Mouse (Mus musculus): ENCODE data around the gene Cidec. TPM values are rescaled to one million over a fixed set of nuclear protein-coding genes. Genes with fewer than 3 reads are reported as not detected.

The Cidec gene
- not detected in 2 replicates for polyA plus RNA-seq (2012; ENCODE audit: insufficient read depth, low replicate concordance)

DNA sequence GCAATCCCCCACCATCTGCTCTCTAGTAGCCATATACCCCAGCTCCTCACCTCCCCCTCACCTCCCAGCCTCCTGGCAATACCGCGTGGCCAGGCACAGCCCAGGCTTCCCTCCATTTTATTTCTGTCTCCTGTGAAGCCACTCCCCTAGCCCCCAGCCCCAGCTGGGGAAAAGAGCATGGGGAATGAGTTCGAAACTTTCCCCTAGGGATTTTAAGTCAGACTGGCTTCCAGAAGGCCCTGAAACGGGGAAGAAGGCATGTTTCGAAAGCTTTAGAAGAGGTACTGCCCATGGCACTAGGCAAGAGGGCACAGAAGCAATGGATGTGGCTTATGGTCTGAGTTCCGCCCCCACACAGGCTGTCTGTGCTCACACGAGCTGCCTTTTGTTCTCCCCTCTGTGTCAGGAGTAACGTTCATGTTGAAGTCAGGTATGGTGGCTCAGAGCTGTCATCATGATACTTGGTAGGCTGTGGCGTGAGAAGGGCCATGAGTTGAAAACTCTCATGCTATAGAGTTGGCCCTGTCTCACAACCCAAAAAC, at the start of gene Cidec:
Gene Cidec, minus strand, starts transcription at position 97 of the 542 bp plus-strand sequence.
- TF ChIP-seq FLI1 (IDR thresholded peaks at IDR 0.05; ENCODE audit: low read length) (no peak), GATA1 (IDR thresholded peaks at IDR 0.05; ENCODE audit: borderline replicate concordance, low read length) (no peak)
- H3K4me3 ChIP-seq (replicated peaks): no peak within 1 kb of the TSS
- H3K27me3 ChIP-seq (replicated peaks): peaks cover 35% of the 10 kb centered on the region
- H3K9me3 ChIP-seq: no peaks in the 10 kb centered on the region
- peaks cover 30% of the 10 kb centered on the region for H3K4me1 ChIP-seq
- H3K36me3 ChIP-seq (replicated peaks; ENCODE audit: low read length): no peaks in the 10 kb centered on the region

DNA sequence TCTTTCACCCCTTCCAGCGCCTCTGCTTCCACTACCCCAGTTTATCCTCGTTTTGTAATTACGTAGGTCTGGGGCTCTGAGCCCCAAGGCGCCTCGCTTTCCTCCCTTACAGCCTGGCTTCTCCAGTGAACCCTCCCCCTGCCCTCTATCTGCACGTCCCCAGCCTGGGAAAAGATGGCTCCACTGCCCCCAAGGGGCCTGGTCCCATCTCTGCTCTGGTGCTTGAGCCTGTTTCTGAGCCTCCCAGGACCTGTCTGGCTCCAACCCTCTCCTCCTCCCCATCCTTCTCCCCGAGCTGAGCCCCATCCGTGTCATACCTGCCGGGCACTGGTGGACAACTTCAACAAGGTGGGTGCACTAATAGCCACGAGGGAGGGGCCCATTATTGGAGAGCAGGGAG, 48.2 kb upstream of the Cidec start:
- TF ChIP-seq FLI1 (IDR thresholded peaks at IDR 0.05; ENCODE audit: low read length) (no peak), GATA1 (IDR thresholded peaks at IDR 0.05; ENCODE audit: borderline replicate concordance, low read length) (no peak)
- Histone ChIP-seq H3K4me1 (peaks cover 81% of the 10 kb centered on the region), H3K4me3 (replicated peaks) (peak overlapping the region; percentile 98), H3K36me3 (replicated peaks; ENCODE audit: low read length) (peaks cover 38% of the 10 kb centered on the region), H3K27me3 (replicated peaks) (peaks cover 16% of the 10 kb centered on the region), H3K9me3 (no peaks in the 10 kb centered on the region)

DNA sequence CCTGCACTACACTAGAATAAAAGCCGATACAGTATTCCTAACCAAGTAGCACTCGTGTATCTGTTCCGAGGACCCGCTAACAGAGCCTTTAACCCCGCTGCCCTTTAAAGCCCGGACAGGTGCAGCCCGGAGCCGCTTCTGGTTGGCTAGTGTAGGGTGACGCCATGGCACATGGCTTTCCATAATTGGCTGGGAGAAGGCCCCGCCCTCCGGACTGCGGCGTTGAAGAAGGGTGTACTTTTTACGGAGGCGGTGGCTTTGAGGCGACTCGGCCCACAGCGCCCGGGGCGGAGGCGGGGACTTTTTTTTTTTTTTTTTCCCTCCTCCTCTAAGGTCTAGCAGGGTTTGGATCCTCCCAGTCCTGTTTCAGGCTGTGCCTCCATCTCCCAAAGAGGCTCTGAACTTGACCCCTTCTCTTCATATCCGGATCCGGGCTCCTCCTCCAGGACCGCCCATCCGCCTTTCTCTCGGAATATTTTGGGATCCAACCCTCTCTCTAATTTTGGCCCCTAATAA, 47.6 kb upstream of the Cidec start, which contains the start of gene Creld1:
Gene Creld1, plus strand, starts transcription at position 198 of the 516 bp plus-strand sequence.
- Histone ChIP-seq H3K27me3 (replicated peaks) (peaks cover 18% of the 10 kb centered on the region), H3K4me3 (replicated peaks) (peak within 1 kb of the TSS; percentile 98), H3K4me1 (peaks cover 75% of the 10 kb centered on the region), H3K9me3 (no peaks in the 10 kb centered on the region), H3K36me3 (replicated peaks; ENCODE audit: low read length) (peaks cover 33% of the 10 kb centered on the region)
- no peak for TF ChIP-seq FLI1 (IDR thresholded peaks at IDR 0.05; ENCODE audit: low read length)
- TF ChIP-seq GATA1 (IDR thresholded peaks at IDR 0.05; ENCODE audit: borderline replicate concordance, low read length): no peak

DNA sequence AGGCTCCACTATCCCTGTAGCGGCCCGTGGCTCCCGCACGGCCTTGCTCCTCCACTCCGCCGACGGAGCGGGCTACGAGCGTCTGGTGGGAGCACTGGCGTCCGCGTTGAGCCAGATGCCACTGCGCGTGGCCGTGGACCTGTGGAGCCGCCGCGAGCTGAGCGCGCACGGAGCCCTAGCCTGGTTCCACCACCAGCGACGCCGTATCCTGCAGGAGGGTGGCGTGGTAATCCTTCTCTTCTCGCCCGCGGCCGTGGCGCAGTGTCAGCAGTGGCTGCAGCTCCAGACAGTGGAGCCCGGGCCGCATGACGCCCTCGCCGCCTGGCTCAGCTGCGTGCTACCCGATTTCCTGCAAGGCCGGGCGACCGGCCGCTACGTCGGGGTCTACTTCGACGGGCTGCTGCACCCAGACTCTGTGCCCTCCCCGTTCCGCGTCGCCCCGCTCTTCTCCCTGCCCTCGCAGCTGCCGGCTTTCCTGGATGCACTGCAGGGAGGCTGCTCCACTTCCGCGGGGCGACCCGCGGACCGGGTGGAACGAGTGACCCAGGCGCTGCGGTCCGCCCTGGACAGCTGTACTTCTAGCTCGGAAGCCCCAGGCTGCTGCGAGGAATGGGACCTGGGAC, 47.0 kb upstream of the Cidec start:
- peaks cover 27% of the 10 kb centered on the region for H3K36me3 ChIP-seq (replicated peaks; ENCODE audit: low read length)
- TF ChIP-seq FLI1 (IDR thresholded peaks at IDR 0.05; ENCODE audit: low read length) (no peak), GATA1 (IDR thresholded peaks at IDR 0.05; ENCODE audit: borderline replicate concordance, low read length) (no peak)
- H3K27me3 ChIP-seq (replicated peaks): peaks cover 20% of the 10 kb centered on the region
- no peaks in the 10 kb centered on the region for H3K9me3 ChIP-seq
- H3K4me3 ChIP-seq (replicated peaks): peak overlapping the region; percentile 98
- H3K4me1 ChIP-seq: peaks cover 69% of the 10 kb centered on the region

DNA sequence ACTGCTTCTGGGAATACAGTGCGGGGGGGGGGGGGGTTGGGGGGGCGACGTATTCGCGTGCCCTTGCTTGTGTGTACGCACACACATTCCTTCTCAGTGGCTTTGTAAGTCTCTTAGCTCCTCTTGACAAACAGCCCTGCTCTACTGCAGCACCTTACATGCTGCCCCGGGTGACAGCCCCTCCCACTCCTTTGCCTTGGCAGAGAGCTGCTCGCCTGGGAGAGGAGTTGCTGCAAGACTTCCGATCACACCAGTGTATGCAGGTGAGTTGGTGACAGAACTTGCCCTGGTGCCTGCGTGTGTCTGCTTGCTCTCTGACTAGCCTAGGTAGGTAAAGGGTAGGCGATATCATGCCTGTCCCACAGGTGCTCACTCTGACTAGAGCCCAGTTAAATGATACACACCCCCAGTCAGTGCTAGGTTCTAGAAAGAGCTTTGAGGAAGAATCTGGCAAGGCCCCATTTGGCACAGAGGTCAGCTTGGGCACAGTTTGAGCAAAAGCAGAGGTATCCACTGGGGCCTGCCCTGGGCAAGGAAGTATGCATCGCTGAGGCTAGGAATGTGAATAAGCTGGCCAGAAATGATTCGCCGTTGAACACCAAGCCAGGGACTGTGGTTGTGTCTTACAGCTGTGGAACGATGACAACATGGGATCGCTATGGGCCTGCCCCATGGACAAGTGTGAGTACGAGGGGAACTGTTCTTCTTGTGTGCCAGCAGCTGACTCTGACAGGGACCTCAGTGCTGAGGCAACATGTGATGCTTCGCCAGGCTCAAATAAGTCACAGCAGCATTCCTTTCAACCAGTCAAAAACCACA, 45.2 kb upstream of the Cidec start:
- no peaks in the 10 kb centered on the region for H3K9me3 ChIP-seq
- peaks cover 11% of the 10 kb centered on the region for H3K36me3 ChIP-seq (replicated peaks; ENCODE audit: low read length)
- H3K4me3 ChIP-seq (replicated peaks): peak overlapping the region; percentile 46
- H3K27me3 ChIP-seq (replicated peaks): peaks cover 34% of the 10 kb centered on the region
- TF ChIP-seq GATA1 (IDR thresholded peaks at IDR 0.05; ENCODE audit: borderline replicate concordance, low read length): no peak
- peaks cover 61% of the 10 kb centered on the region for H3K4me1 ChIP-seq

DNA sequence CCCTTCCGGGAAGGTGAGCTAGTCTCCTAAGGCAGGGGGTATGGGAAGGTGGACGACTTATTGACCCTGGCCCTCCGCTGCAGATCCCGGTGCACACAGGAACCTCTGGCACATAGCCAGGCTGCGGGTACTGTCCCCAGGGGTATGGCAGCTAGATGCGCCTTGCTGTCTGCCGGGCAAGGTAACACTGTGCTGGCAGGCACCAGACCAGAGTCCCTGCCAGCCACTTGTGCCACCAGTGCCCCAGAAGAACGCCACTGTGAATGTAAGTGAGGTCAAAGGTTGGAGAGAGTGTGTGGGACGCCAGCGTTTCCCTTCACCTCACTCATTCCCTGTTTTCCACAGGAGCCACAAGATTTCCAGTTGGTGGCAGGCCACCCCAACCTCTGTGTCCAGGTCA, 43.3 kb upstream of the Cidec start:
- Histone ChIP-seq H3K27me3 (replicated peaks) (peaks cover 48% of the 10 kb centered on the region), H3K36me3 (replicated peaks; ENCODE audit: low read length) (no peaks in the 10 kb centered on the region), H3K4me3 (replicated peaks) (no peak overlapping the region), H3K4me1 (peaks cover 43% of the 10 kb centered on the region), H3K9me3 (no peaks in the 10 kb centered on the region)
- TF ChIP-seq GATA1 (IDR thresholded peaks at IDR 0.05; ENCODE audit: borderline replicate concordance, low read length): no peak
- no peak for TF ChIP-seq FLI1 (IDR thresholded peaks at IDR 0.05; ENCODE audit: low read length)

DNA sequence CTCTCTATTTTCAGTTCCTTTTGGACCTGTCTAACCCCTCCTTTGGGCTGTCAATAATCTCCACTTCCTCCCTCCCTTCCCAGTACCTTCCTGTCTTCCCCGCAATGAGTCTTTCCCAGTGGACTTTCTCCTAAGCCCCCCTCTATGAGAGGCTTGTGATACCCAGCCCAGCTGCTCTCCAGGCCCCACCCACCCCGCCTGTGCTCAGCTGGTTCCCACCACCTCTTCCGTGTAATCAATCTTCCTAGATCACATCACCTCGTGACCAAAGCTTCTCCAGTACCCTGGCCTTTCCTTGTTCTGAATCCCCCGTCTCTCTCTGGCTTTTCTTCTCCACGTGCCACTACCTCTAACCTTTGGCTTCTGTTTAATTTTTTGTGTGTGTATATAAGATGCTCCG, 41.8 kb upstream of the Cidec start:
- peaks cover 55% of the 10 kb centered on the region for H3K27me3 ChIP-seq (replicated peaks)
- no peak for TF ChIP-seq FLI1 (IDR thresholded peaks at IDR 0.05; ENCODE audit: low read length)
- TF ChIP-seq GATA1 (IDR thresholded peaks at IDR 0.05; ENCODE audit: borderline replicate concordance, low read length): no peak
- H3K4me3 ChIP-seq (replicated peaks): no peak overlapping the region
- H3K4me1 ChIP-seq: peaks cover 35% of the 10 kb centered on the region
- H3K9me3 ChIP-seq: no peaks in the 10 kb centered on the region
- H3K36me3 ChIP-seq (replicated peaks; ENCODE audit: low read length): no peaks in the 10 kb centered on the region

DNA sequence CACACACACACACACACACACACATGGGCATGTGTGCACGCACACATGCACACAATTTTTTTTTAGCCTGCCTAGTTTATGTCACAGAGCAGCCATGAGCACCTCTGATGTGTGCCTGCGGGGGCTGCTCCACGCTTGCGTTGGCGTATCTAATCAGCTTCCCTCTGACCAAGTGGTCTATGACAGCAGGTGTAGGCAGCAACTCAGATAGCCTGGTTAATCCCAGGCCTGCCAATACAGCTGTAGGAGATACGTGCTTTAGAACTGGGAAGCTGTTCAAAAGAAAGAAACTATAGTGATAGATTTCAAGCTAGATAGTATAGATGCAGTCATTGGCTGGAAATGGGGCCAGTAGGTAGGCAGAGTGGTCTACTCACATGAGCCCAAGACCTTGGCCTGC, 38.2 kb upstream of the Cidec start:
- TF ChIP-seq GATA1 (IDR thresholded peaks at IDR 0.05; ENCODE audit: borderline replicate concordance, low read length) (no peak), FLI1 (IDR thresholded peaks at IDR 0.05; ENCODE audit: low read length) (no peak)
- Histone ChIP-seq H3K4me1 (peaks cover 32% of the 10 kb centered on the region), H3K9me3 (no peaks in the 10 kb centered on the region), H3K36me3 (replicated peaks; ENCODE audit: low read length) (no peaks in the 10 kb centered on the region), H3K27me3 (replicated peaks) (peaks cover 69% of the 10 kb centered on the region), H3K4me3 (replicated peaks) (no peak overlapping the region)

DNA sequence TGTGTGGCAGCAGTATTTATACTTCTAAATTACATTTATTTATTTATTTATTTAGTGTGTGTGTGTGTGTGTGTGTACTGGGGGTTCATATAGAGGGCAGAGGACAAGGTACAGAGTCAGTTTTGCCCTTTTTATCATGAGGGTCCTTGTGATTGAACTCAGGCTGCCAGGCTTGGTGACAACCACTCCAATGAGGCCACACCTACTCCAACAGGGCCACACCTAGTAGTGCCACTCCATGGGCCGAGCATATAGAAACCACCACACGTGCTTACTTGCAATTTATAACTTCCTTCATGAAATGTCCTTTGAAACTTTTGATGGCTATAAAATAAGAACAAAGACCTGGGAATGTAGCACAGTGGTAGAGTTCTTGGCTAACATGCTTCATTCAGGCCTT, 37.7 kb upstream of the Cidec start:
- peaks cover 35% of the 10 kb centered on the region for H3K4me1 ChIP-seq
- H3K9me3 ChIP-seq: no peaks in the 10 kb centered on the region
- peaks cover 67% of the 10 kb centered on the region for H3K27me3 ChIP-seq (replicated peaks)
- H3K36me3 ChIP-seq (replicated peaks; ENCODE audit: low read length): no peaks in the 10 kb centered on the region
- no peak for TF ChIP-seq GATA1 (IDR thresholded peaks at IDR 0.05; ENCODE audit: borderline replicate concordance, low read length)
- TF ChIP-seq FLI1 (IDR thresholded peaks at IDR 0.05; ENCODE audit: low read length): no peak
- H3K4me3 ChIP-seq (replicated peaks): no peak overlapping the region

DNA sequence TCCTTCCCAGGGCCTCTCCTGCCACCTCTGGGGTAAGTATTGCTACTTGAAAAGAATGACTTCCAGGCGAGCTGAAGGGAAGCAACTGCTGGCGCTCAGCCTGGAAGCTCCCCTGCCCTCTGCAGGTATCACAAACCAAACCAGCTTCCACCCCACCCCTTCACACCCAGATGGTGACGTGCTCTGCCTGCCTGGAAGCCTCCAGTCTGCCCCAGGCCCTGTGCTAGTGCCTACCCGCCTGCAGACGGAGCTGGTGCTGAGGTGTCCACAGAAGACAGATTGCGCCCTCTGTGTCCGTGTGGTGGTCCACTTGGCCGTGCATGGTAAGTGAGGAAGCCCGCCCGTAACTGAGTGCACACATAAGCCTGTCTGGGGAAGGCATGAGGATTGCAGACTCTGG, 36.5 kb upstream of the Cidec start:
- H3K4me1 ChIP-seq: peaks cover 37% of the 10 kb centered on the region
- no peaks in the 10 kb centered on the region for H3K36me3 ChIP-seq (replicated peaks; ENCODE audit: low read length)
- H3K9me3 ChIP-seq: no peaks in the 10 kb centered on the region
- H3K4me3 ChIP-seq (replicated peaks): no peak overlapping the region
- no peak for TF ChIP-seq FLI1 (IDR thresholded peaks at IDR 0.05; ENCODE audit: low read length)
- TF ChIP-seq GATA1 (IDR thresholded peaks at IDR 0.05; ENCODE audit: borderline replicate concordance, low read length): no peak
- peaks cover 67% of the 10 kb centered on the region for H3K27me3 ChIP-seq (replicated peaks)

All from megakaryocyte, embryonic 14.5 days (primary cell).